Mouse (Mus musculus) kidney, adult 2 months (tissue): ENCODE measurements around the gene Dusp11.

Experiments used
- CTCF ChIP-seq: fragments of 200-500 bp; conservative IDR thresholded peaks from 2 replicates; pipeline ENCODE4 v1.5.1; 2011; ENCODE audit warnings: low read depth, mild to moderate bottlenecking, control low read depth, low read length, moderate library complexity, mixed read lengths; ENCODE audit not compliant: insufficient read depth, insufficient read length
- POLR2A ChIP-seq: fragments of 200-500 bp; IDR thresholded peaks from one replicate; pipeline ENCODE4 v1.6.1; 2011; ENCODE audit warnings: low read depth, low read length, control low read depth

DNA sequence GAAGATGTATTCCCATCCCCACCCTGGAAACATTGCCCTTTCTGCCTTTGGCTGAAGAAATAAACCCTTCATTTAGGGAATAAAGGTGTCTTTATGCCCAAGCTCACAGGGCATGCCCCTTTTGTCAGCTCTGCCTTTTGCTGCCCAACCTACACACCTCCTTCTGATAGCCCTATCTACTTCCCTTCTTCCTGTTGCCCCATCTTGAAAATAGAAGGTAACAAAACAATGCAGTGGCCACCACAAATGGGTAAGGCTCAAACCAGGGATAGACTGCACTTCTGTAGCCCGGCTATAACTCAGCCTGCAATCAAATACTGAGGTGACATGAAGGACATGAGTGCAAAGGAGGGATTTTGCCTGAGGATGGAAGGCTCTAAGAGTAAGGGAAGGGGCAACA is 14.3 kb upstream of the Dusp11 start:
- TF ChIP-seq CTCF (no peak), POLR2A (no peak)
